Mouse (Mus musculus) lung, adult 18-20 months (tissue): ENCODE measurements around the gene Sri.

Experiments
- DNase-seq, 2 experiments: peaks; one replicate each; pipeline ENCODE4 v3.0.0; 2022; ENCODE audit warnings: mixed read lengths in 2 of 2

The Sri gene

GRCm38 (mm10) chr5:8112246-8112645 lies 66.4 kb downstream of the Sri start:
- no peak for DNase-seq

DNA sequence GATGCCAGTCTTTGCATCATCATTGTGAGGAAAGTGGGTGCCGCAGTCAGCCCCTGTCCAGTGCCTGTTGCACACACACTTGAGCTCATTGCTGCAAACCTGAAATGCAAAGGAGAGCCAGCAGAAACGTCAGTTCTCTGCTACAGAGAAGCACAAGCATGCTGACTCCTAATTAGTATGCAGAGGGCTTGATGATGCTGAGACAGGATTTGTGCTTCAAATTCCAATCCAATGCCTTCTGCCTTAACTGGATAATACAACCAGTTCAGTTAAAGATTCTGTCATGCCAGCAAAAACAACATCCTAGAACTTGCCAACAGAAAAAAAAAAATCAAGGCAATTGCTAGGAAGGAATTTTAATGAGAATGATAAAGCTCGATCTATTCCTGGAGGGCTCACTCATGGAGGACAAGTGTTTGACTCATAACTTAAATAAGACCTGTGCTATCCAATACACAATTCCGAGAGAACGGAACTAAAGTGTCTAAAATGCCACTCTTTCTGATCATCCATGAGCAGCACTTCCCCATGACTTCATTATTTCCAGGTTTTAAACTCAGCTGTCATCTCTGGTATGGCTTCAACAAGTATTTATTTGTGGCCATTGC lies 70.8 kb downstream of the Sri start:
- no peak for DNase-seq
